Mouse (Mus musculus): ENCODE measurements at regions not wholly inside any gene's neighbourhood (a gene's known extent, or its start where the extent isn't known, plus 50 kb on each side); places are given as distances from the start of the nearest gene placed in this dataset.
A peak's percentile ranks its signal among the peaks of the same experiment; 100 is the strongest.

DNA sequence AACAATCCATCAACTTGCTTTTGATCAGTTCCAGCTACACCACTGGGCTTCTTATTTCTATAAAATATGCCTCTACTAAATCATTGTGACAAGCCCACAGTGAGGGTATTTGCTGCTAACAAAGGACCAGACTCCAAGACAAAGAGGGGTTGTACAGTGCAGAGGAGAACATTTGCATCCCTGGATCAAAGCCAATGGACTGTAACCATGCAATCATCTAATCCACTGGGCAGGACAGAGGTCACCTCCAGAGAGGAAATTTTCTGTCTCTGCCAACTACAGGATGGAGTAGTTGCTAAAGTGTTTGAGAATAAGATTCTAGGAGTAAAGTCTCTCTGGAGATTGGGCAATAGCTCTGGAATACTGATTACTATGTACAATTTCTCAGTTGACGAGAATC, 272.9 kb downstream of the Cox7c start:
- DNase-seq (ENCODE audit: low read depth, low spot score): no peak

DNA sequence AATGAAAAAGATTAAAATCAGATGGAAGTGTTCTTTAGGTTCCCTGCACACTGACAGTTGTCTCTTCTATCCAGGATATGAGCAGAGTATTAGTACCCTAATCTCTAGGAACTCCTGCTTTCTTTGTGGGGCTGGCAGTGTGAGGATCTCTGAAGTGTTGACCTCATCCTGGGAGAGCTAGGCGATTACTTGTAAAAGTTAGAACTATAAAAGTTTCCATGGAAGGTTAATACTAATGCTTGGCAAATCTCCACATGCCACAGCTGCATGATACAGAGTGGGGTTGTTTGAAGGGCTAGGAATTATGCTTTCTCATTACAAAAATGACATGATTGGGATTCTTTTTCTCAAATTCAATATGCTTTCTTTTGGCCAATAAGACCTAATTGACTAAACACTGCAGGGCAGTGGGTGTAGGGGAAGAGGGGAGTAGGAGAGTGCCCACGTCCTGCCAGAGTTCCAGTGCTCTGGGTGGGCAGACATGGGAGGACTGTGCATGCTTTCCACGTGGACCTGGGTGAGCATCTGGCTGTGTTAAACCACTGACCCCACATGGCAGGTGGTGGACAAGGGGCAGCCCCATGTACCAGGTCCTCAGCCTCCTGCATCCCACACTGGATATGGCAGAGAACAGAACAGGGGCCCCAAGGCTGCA, 275.6 kb downstream of the Cox7c start:
- no peak for DNase-seq (ENCODE audit: low read depth, low spot score)

DNA sequence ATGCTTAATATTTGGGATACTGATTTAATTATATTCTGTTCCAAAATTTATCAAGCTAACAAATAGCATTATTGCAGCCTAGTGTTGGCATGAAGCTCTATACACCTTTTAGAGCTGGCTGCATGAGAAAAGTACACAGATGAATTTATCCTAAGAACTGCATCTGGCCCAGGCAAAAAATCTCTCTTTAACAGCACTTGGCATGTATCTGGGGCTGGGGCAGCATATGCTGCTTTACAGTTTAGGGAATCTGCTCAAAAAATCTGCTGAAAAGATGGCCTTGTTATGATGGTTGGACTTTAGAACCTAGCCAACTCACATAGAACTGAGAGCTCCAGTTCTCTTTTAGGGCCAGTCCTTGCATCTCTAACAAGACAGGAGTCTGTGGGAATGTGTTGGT, 276.2 kb downstream of the Cox7c start:
- no peak for DNase-seq (ENCODE audit: low read depth, low spot score)

DNA sequence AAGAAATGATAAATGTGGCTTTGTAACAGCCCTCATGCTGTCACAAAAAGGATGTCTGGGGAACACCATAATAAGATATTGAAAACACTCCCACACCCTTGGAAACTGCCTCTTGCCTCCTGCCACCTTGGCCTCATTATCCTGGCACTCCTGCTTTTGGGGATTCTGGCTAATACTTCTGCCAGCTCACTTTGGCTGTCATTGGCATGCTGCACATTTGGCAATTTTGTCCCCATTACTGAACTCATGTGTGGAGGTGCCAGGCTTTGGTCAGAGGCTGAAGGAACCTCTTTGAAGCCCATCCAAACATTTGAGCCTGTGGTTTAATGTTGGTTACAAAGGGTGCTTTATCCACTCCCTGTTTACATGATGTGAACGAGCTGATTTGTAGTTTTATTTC, 278.2 kb downstream of the Cox7c start:
- no peak for DNase-seq (ENCODE audit: low read depth, low spot score)

DNA sequence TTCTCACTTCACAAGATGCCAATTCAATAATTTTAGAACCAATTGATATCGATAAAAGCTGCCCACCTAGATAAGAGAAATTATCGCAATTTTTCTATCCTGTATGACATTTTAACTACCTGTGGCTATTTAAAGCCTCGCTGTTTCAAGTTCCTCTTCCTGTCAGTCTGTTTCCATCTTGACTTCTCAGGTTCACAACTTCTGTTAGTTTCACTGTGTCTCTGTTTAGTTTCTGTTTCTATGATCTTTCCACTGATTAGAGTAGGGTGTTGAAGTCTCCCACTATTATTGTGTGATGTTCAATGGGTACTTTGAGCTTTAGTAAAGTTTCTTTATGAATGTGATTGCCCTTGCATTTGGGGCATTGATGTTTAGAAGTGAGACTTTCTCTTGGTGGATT, 322.1 kb downstream of the Cox7c start:
- peak; percentile 73 for DNase-seq (ENCODE audit: low read depth, low spot score)

DNA sequence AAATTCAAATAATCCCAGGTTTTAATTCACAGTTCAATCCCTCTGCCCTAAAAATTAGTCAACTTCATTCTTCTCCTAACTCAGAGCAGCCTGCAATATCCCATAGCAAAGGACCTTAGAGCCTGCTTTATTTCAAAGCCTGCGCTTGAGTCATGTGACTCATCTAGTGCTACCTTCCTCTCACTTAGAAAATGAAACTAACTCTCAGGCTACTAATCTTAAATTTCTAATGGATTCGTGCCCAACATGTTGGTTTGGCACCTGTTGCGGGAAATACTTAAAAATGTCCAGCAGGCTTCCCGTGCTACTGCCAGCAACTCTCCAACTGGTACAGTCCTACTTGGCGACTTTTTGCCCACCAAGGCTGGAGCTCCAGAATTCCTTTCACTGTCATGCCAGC, 322.6 kb downstream of the Cox7c start:
- DNase-seq (ENCODE audit: low read depth, low spot score): no peak

DNA sequence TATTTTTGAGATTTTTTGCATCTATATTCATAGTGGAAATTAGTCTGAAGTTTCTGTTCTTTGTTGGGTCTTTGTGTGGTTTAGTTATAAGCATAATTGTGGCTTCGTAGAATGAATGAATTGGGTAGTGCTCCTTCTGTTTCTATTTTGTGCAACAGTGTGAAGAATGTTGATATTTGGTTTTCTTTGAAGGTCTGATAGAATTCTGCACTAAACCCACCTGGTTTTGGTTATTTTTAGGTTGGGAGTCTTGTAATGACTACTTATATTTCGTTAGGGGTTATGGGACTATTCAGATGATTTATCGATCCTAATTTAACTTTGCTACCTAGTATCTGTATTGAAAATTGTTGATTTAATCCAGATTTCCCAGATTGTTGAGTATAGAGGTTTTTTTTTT, 326.4 kb downstream of the Cox7c start:
- no peak for DNase-seq (ENCODE audit: low read depth, low spot score)

DNA sequence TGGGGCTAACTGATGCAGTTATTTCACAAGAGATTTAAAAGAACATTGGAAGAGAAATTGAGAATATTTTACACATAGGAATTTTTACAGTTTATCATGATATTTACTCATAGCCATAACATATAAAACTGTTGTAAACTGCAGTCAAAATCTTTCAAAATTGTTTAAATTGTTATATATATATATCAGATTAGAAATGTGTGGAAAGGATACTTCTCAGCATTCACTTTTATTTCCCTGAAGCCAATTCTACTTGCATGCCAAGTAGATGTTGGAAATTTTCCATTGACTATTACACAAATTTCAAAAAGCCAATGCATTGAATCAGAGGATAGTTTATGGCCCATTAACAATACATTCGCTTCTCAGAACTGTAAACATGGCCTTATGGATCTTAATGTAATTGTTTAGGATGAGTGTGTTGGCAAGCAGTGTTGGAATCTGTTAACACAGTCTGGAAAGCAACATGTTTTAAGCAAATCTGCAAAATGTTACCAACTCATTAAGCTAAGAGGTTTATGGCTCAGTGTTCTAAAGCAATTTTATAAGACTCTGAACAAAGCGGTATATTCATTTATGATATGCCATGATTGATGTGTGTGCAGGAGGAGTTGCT, 330.7 kb downstream of the Cox7c start:
- DNase-seq (ENCODE audit: low read depth, low spot score): no peak

DNA sequence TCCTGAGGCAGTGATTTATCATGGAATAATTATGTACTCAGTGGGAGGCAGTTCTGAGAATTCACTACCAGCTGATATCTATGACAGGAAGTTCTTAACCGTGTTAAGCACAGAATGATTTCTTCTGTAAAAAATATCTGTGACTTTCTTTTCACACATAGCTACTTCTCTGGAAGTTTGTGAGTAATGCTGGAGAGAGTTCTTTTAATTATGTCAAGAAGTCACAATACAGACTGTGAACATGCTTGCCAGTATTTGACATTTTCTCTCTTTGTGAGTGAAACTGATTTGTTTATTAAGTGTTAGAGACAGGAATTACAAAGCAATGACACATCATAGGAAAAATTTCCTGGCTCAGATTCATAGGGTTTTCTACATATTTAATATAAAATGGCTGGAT, 354.3 kb downstream of the Cox7c start:
- DNase-seq (ENCODE audit: low read depth, low spot score): no peak

Data from A20 (cell line).